Mouse (Mus musculus) lung, adult 10 weeks (tissue): ENCODE results near the gene Tnfrsf23. TPM values are rescaled to one million over a fixed set of nuclear protein-coding genes. Genes with fewer than 3 reads are reported as not detected.

Experiments used
- polyA plus RNA-seq: library from polyadenylated mRNA; stranded (reverse); fragments of 350-450 nt; fragmentation: Illumina TruSeq; extraction: RNeasy Lipid Tissue Mini Kit (QIAGEN cat#74804); gene quantifications from one replicate; pipeline ENCODE4 v1.2.3, GENCODE M21; 2014; ENCODE audit warnings: low read depth, low replicate concordance; ENCODE audit not compliant: insufficient read depth

Gene Tnfrsf23
- polyA plus RNA-seq, result 0.94 TPM

DNA sequence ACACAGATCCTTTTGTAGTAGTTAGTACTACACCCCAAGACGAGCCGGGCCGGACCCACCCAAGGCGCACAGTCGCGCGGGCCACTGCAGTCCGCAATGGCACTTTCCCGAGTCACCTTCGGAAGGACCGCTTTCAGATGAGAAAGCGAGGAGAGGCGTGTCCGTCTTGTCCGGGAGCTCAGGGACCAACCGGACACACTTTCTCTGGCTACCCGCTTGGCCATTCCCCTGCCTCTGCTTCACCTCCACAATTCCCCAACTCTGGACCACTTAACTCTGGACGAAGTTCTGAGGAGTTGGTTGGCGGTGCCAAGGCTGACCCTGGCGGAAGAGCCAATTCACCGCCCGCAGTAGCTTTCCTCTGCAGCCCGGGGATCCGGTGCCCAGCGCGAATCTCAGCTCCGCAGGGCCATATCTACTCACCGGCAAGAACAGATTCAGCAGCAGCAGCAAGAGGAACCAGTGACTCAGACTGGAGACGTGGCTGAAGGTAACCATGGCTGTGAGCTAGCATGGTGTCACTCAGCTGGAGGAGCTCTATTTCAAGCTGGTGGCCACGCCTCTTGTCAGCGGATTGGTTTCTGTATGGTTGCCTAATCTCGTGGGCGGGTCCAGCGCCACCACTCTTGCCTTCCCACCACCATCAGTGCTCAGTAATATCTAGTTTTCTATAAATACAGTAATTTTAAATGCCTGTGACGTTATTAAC is at the start of gene Tnfrsf23:
Gene Tnfrsf23, minus strand, starts transcription at position 514 of the 709 bp plus-strand sequence.

DNA sequence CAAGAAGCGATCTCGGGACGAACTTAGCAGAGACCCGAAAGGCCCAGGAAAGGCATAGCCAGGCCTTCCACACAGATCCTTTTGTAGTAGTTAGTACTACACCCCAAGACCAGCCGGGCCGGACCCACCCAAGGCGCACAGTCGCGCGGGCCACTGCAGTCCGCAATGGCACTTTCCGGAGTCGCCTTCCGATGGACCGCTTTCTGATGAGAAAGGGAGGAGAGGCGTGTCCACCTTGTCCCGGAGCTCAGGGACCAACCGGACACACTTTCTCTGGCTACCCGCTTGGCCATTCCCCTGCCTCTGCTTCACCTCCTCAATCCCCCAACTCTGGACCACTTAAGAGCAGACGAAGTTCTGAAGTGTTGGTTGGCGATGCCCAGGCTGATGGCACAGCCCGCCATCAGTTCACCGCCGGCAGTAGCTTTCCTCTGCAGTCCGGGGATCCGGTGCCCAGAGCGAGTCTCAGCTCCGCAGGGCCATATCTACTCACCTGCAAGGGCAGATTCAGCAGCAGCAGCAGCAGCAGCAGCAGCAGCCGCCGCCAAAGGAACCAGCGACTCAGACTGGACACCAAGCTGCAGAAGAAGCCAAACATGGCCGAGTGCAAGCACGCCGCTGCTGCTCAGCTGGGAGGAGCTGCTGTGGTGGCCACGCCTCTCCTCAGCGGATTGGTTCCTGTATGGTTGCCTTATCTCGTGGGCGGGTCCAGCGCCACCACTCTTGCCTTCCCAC is 36.5 kb downstream of the Tnfrsf23 start, which contains the start of gene Tnfrsf22:
Gene Tnfrsf22, minus strand, starts transcription at position 628 of the 735 bp plus-strand sequence.

GRCm38 (mm10) chr7:143628540-143628939 is 57.1 kb downstream of the Tnfrsf23 start, which contains the start of gene Tnfrsf26:
Gene Tnfrsf26 (minus strand): TSS chr7:143628722.

Other genes starting within 250 kb of the Tnfrsf23 start
- 41.9 TPM for gene Cdkn1c, start 224.8 kb downstream of the Tnfrsf23 start, polyA plus RNA-seq
- 9.0 TPM for gene Slc22a18, start 212.1 kb downstream of the Tnfrsf23 start, polyA plus RNA-seq
- 3.0 TPM for gene Phlda2, start 182.7 kb downstream of the Tnfrsf23 start, polyA plus RNA-seq
- 70.0 TPM for gene Nap1l4, start 136.8 kb downstream of the Tnfrsf23 start, polyA plus RNA-seq
- 18.9 TPM for gene Cars, start 85.8 kb downstream of the Tnfrsf23 start, polyA plus RNA-seq
- 1.9 TPM for gene Tnfrsf26, start 57.1 kb downstream of the Tnfrsf23 start, polyA plus RNA-seq
- gene Tnfrsf22, start 36.2 kb downstream of the Tnfrsf23 start, polyA plus RNA-seq, result 3.9 TPM
- 34.8 TPM for gene Osbpl5, start 71.1 kb upstream of the Tnfrsf23 start, polyA plus RNA-seq
- gene Mrgprg, start 81.1 kb upstream of the Tnfrsf23 start, polyA plus RNA-seq, result not detected
- 0.99 TPM for gene Mrgpre, start 98.6 kb upstream of the Tnfrsf23 start, polyA plus RNA-seq
- 4.2 TPM for gene Nadsyn1, start 137.0 kb upstream of the Tnfrsf23 start, polyA plus RNA-seq
- gene Dhcr7, start 137.3 kb upstream of the Tnfrsf23 start, polyA plus RNA-seq, result 9.8 TPM
- gene Gm498, start 181.0 kb upstream of the Tnfrsf23 start, polyA plus RNA-seq, result not detected